Mouse (Mus musculus) liver, embryonic 14 days (tissue): ENCODE results near the gene 9030624G23Rik. TPM values are rescaled to one million over a fixed set of nuclear protein-coding genes. Genes with fewer than 3 reads are reported as not detected.

Experiments
- polyA plus RNA-seq: library from polyadenylated mRNA; depleted of rRNA; stranded (reverse); fragments of >200 nt; gene quantifications from 2 replicates; pipeline ENCODE4 v1.2.3, GENCODE M21; 2012; rRNA removed

9030624G23Rik gene
- polyA plus RNA-seq = 0.12 and 0.15 TPM in 2 replicates

DNA sequence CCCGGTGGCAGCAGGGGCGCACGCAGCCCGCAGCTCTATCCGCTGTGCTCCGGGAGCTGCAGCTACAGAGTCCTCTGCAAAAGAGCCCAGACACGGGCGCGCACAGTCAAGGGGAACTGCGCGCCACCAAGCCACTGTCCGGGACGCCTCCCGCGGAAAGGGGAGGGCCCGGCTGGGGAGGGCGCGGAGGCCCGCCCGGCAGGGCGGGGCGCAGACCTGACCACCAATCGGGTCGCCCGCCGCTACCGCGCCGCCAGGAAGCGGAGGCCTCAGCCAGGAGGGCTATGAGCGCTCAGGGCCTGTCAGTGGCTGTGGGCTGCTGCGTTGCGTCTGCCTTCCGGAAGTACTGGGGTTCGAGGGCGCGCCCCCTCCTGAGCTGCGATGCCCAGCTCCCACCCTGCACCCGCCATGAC lies at the start of gene 9030624G23Rik:
Gene 9030624G23Rik (minus strand): TSS at position 139 of the 413 bp plus-strand sequence.

